Mouse (Mus musculus): ENCODE results near the gene Gm49450. TPM values are rescaled to one million over a fixed set of nuclear protein-coding genes. Genes with fewer than 3 reads are reported as not detected.
A peak's percentile ranks its signal among the peaks of the same experiment; 100 is the strongest.

The Gm49450 gene
- not detected for total RNA-seq (2021)
- long read RNA-seq, experiment 1: 0 reads
- long read RNA-seq, experiment 2, partial matches to known transcripts: 3 of 16 reads
- long read RNA-seq, experiment 2, other reads (novel, unspliced or antisense): 13 of 16 reads

- peak in 1 of 2 experiments; percentile 72 for DNase-seq (ENCODE audit: low spot score in 2 of 2)
Measured at GRCm38 (mm10) chr15:98953401-98954356, at the start of gene Gm49450, which contains the start of gene Tuba1a. Gene Gm49450, minus strand, starts transcription at chr15:98953551. Gene Tuba1a, minus strand, starts transcription at chr15:98953703.

GRCm38 (mm10) chr15:99001451-99001931, 48.1 kb upstream of the Gm49450 start:
- DNase-seq (ENCODE audit: low spot score in 2 of 2): peak in 1 of 2 experiments; percentile 39

GRCm38 (mm10) chr15:99000535-99001283, 47.4 kb upstream of the Gm49450 start:
- peak in 1 of 2 experiments; percentile 56 for DNase-seq (ENCODE audit: low spot score in 2 of 2)

GRCm38 (mm10) chr15:98998775-98999157, 45.4 kb upstream of the Gm49450 start:
- DNase-seq (ENCODE audit: low spot score in 2 of 2): no peak

- DNase-seq (ENCODE audit: low spot score in 2 of 2): no peak
Measured at GRCm38 (mm10) chr15:98997938-98998774, 44.8 kb upstream of the Gm49450 start.

- no peak for DNase-seq (ENCODE audit: low spot score in 2 of 2)
Measured at GRCm38 (mm10) chr15:98996840-98997239, 43.5 kb upstream of the Gm49450 start.

GRCm38 (mm10) chr15:98994957-98995520, 41.7 kb upstream of the Gm49450 start:
- no peak for DNase-seq (ENCODE audit: low spot score in 2 of 2)

- peak; percentile 77 to 85 for DNase-seq (ENCODE audit: low spot score in 2 of 2)
Measured at GRCm38 (mm10) chr15:98993865-98994264, 40.5 kb upstream of the Gm49450 start.

- peak; percentile 98 for DNase-seq (ENCODE audit: low spot score in 2 of 2)
Measured at GRCm38 (mm10) chr15:98993093-98993793, 39.9 kb upstream of the Gm49450 start.

GRCm38 (mm10) chr15:98992086-98992912, 38.9 kb upstream of the Gm49450 start:
- DNase-seq (ENCODE audit: low spot score in 2 of 2): no peak

GRCm38 (mm10) chr15:98991540-98992050, 38.2 kb upstream of the Gm49450 start:
- DNase-seq (ENCODE audit: low spot score in 2 of 2): no peak

- DNase-seq (ENCODE audit: low spot score in 2 of 2): no peak
Measured at GRCm38 (mm10) chr15:98990669-98991539, 37.6 kb upstream of the Gm49450 start.

GRCm38 (mm10) chr15:98989701-98990430, 36.5 kb upstream of the Gm49450 start:
- DNase-seq (ENCODE audit: low spot score in 2 of 2): no peak

- DNase-seq (ENCODE audit: low spot score in 2 of 2): no peak
Measured at GRCm38 (mm10) chr15:98988787-98989186, 35.4 kb upstream of the Gm49450 start.

- no peak for DNase-seq (ENCODE audit: low spot score in 2 of 2)
Measured at GRCm38 (mm10) chr15:98987661-98988181, 34.4 kb upstream of the Gm49450 start.

GRCm38 (mm10) chr15:98987077-98987630, 33.8 kb upstream of the Gm49450 start:
- DNase-seq (ENCODE audit: low spot score in 2 of 2): no peak
